Mouse (Mus musculus): ENCODE data around the gene Vps37c.

DNA sequence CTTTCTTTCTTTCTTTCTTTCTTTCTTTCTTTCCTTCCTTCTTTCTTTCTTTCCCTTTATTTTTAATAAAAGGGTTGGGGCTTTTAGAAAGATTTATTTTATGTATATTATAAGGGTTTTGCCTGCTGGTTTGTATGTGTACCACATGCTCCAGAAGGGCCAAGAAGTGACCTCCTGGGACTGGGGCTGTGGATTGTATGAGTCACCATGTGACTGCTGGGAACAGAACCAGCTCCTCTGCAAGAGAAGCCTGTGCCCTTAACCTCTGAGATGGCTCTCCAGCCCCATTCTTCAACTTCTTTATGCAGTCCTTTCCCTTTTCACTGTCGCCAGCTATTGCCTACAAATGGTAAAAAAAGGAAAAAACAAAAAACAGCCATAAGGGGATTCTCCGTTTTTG, 42.9 kb upstream of the Vps37c start:
- TF ChIP-seq TAL1 (IDR thresholded peaks at IDR 0.05; ENCODE audit: low read length) (no peak), GATA1 (IDR thresholded peaks at IDR 0.05; ENCODE audit: low read length) (no peak)

Data from erythroblast, embryonic 14.5 days (primary cell).